Mouse (Mus musculus) G1E (cell line): ENCODE measurements around the gene Usp13.

Experiments used
- CTCF ChIP-seq: IDR thresholded peaks from 2 replicates; pipeline ENCODE4 v1.5.1; 2012; ENCODE audit warnings: low read depth, low read length, inconsistent platforms, mixed read lengths
- GATA1 ChIP-seq: IDR thresholded peaks from 2 replicates; pipeline ENCODE4 v1.6.1; 2012; ENCODE audit warnings: borderline replicate concordance, low read length, inconsistent platforms, mixed read lengths
- POLR2AphosphoS5 ChIP-seq: IDR thresholded peaks from 2 replicates; pipeline ENCODE4 v1.6.1; 2012; ENCODE audit warnings: low read depth, low read length, inconsistent platforms; ENCODE audit not compliant: insufficient replicate concordance
- TAL1 ChIP-seq: conservative IDR thresholded peaks from 2 replicates; pipeline ENCODE4 v1.6.1; 2012; ENCODE audit warnings: low read depth, low read length, inconsistent platforms, mixed read lengths

GRCm38 (mm10) chr3:32824923-32825322 is 7.6 kb downstream of the Usp13 start:
- TF ChIP-seq CTCF, result no peak
- TF ChIP-seq GATA1, result no peak
- no peak for TF ChIP-seq POLR2AphosphoS5
- no peak for TF ChIP-seq TAL1
